Mouse (Mus musculus) neural tube, embryonic 11.5 days (tissue): ENCODE measurements around the gene Plekhd1. TPM values are rescaled to one million over a fixed set of nuclear protein-coding genes. Genes with fewer than 3 reads are reported as not detected.

ENCODE experiments used
- ATAC-seq: fragments of 200-750 bp; cut with Nextera tagmentation; 2 replicates; pipeline ENCODE4 v1.8.0; 2017; ENCODE audit warnings: moderate number of reproducible peaks, mild to moderate bottlenecking, moderate TSS enrichment, moderate library complexity; ENCODE audit not compliant: insufficient read depth, low FRiP score, low TSS enrichment
- DNase-seq: peaks from one replicate; pipeline ENCODE4 v3.0.0-alpha.2; 2015; ENCODE audit warnings: low spot score
- H3K27ac ChIP-seq: fragments of 300-500 bp; sonication (generic); 2 replicates; pipeline ENCODE4 v1.5.1; 2014; ENCODE audit warnings: low read depth, mild to moderate bottlenecking, low read length
- H3K27me3 ChIP-seq: fragments of 300-500 bp; sonication (generic); 2 replicates; pipeline ENCODE4 v1.6.1; 2014; ENCODE audit warnings: mild to moderate bottlenecking, low read length, mixed read lengths; ENCODE audit not compliant: control insufficient read depth, insufficient read depth
- H3K36me3 ChIP-seq: fragments of 300-500 bp; sonication (generic); 2 replicates; pipeline ENCODE4 v1.6.1; 2014; ENCODE audit warnings: mild to moderate bottlenecking, low read length, moderate library complexity, mixed read lengths; ENCODE audit not compliant: control insufficient read depth, insufficient read depth
- H3K4me1 ChIP-seq: fragments of 300-500 bp; sonication (generic); 2 replicates; pipeline ENCODE4 v1.6.1; 2014; ENCODE audit warnings: low read length, mixed read lengths; ENCODE audit not compliant: control insufficient read depth, insufficient read depth
- H3K4me2 ChIP-seq: fragments of 300-500 bp; sonication (generic); 2 replicates; pipeline ENCODE4 v1.6.1; 2014; ENCODE audit warnings: low read depth, mild to moderate bottlenecking, moderate library complexity
- H3K4me3 ChIP-seq: fragments of 300-500 bp; sonication (generic); 2 replicates; pipeline ENCODE4 v1.5.1; 2014; ENCODE audit warnings: low read depth, low read length
- H3K9ac ChIP-seq: fragments of 300-500 bp; sonication (generic); 2 replicates; pipeline ENCODE4 v1.6.1; 2014; ENCODE audit warnings: mild to moderate bottlenecking, low read length
- H3K9me3 ChIP-seq: fragments of 300-500 bp; sonication (generic); 2 replicates; pipeline ENCODE4 v1.6.1; 2016; ENCODE audit warnings: low read length; ENCODE audit not compliant: control insufficient read depth
- WGBS: fragments of 180-500 bp; shearing (Covaris S2); extraction: QIAGEN DNeasy Blood & Tissue Kit; methylation state at CpG from one replicate; pipeline ENCODE4 v1.1.7; 2014; 5-methylcytosine and 5-hydroxymethylcytosine counted together
- polyA plus RNA-seq: library from polyadenylated mRNA; unstranded; fragments of >200 nt; fragmentation: Nextera tagmentation; extraction: Ambion mirVana; gene quantifications from 2 replicates; pipeline ENCODE4 v1.2.1, GENCODE M21; 2014

Gene Plekhd1
- polyA plus RNA-seq, 1 experiment from 2014 or later, result 1.5 TPM

DNA sequence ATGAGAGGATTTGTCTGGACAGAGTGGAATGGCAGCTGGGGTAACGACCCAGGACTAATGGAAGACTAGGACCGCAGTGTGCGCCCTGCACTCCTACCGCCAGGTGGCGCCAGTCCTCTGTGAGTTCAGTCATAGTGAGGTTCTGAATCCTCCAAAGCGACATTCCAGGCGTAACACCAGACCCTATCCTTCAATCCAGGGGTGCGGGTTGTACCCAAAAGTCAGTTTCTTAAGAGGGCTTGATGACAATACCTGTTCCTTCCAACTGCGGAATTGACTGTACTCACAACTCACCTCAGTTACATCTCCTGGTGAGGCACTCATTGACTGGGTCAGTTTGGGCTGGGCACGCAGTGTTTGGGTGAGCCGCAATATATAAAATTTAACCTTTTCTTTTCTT, 77.3 kb downstream of the Plekhd1 start:
- no peaks in the 10 kb centered on the region for H3K36me3 ChIP-seq
- 19% methylated on average over 11 of the region's 11 CpGs for WGBS

More for the DNA sequence above, 77.3 kb downstream of the Plekhd1 start:
- Histone ChIP-seq H3K4me2 (no peak overlapping the region), H3K9ac (no peak overlapping the region), H3K4me1 (no peaks in the 10 kb centered on the region), H3K9me3 (no peaks in the 10 kb centered on the region), H3K27me3 (no peaks in the 10 kb centered on the region), H3K4me3 (no peak overlapping the region), H3K27ac (no peak overlapping the region)
- ATAC-seq (0 out of 2 replicates have a peak, but pooled peaks have one; percentile 53), DNase-seq (peak; percentile 91)

Other genes with a start within 250 kb of the Plekhd1 start
- 39.2 and 42.8 TPM in 2 replicates for gene Exd2, start 229.5 kb upstream of the Plekhd1 start, polyA plus RNA-seq
- gene Galnt16, start 174.3 kb upstream of the Plekhd1 start, polyA plus RNA-seq, result 7.5 and 10.3 TPM in 2 replicates
- 31.2 and 31.6 TPM in 2 replicates for gene Slc39a9, start 48.7 kb upstream of the Plekhd1 start, polyA plus RNA-seq
- gene Erh, start 48.2 kb upstream of the Plekhd1 start, polyA plus RNA-seq, result 335 and 346 TPM in 2 replicates
- gene Ccdc177, start 68.1 kb downstream of the Plekhd1 start, polyA plus RNA-seq, result 2.4 and 2.6 TPM in 2 replicates
- 20.9 and 23.3 TPM in 2 replicates for gene Susd6, start 97.9 kb downstream of the Plekhd1 start, polyA plus RNA-seq